Mouse (Mus musculus): Measurements from ENCODE around the gene Cap2. TPM values are rescaled to one million over a fixed set of nuclear protein-coding genes. Genes with fewer than 3 reads are reported as not detected.

Cap2 gene
- polyA plus RNA-seq, 1 experiment from 2014 or later = 15.9 TPM

- no peak overlapping the region for H3K4me2 ChIP-seq (ENCODE audit: low read length)
- no peaks in the 10 kb centered on the region for H3K27me3 ChIP-seq (ENCODE audit: control insufficient read depth, insufficient read depth, low read depth, low read length)
- H3K27ac ChIP-seq (ENCODE audit: low read length) = no peak overlapping the region
- H3K4me1 ChIP-seq (ENCODE audit: control insufficient read depth, insufficient read depth, low read length) = no peaks in the 10 kb centered on the region
- no peak overlapping the region for H3K4me3 ChIP-seq (ENCODE audit: low read depth, low read length)
- H3K9ac ChIP-seq (ENCODE audit: low read depth, low read length) = no peak overlapping the region
- H3K9me3 ChIP-seq (replicated peaks; ENCODE audit: control insufficient read depth, low read length, poor library complexity, severe bottlenecking) = no peaks in the 10 kb centered on the region
- 60% methylated on average over 4 of the region's 4 CpGs for WGBS
- no peak for ATAC-seq
- no peaks in the 10 kb centered on the region for H3K36me3 ChIP-seq (ENCODE audit: control insufficient read depth, insufficient read depth, low read length)
These were observed 15.6 kb downstream of the Cap2 start for GRCm38 (mm10) chr13:46517211-46517685.

GRCm38 (mm10) chr13:46521482-46521881 is 19.8 kb downstream of the Cap2 start:
- H3K4me2 ChIP-seq (ENCODE audit: low read length) = no peak overlapping the region
- H3K9ac ChIP-seq (ENCODE audit: low read depth, low read length) = no peak overlapping the region
- no peaks in the 10 kb centered on the region for H3K36me3 ChIP-seq (ENCODE audit: control insufficient read depth, insufficient read depth, low read length)
- WGBS = 80% methylated on average over 1 of the region's 1 CpGs
- no peaks in the 10 kb centered on the region for H3K27me3 ChIP-seq (ENCODE audit: control insufficient read depth, insufficient read depth, low read depth, low read length)
- peaks cover 7% of the 10 kb centered on the region; the same call in 1 of the 2 replicates for H3K4me1 ChIP-seq (ENCODE audit: control insufficient read depth, insufficient read depth, low read length)
- H3K27ac ChIP-seq (ENCODE audit: low read length) = no peak overlapping the region
- no peak overlapping the region for H3K4me3 ChIP-seq (ENCODE audit: low read depth, low read length)
- H3K9me3 ChIP-seq (replicated peaks; ENCODE audit: control insufficient read depth, low read length, poor library complexity, severe bottlenecking) = no peaks in the 10 kb centered on the region
- ATAC-seq = no peak

- Histone ChIP-seq H3K27me3 (ENCODE audit: control insufficient read depth, insufficient read depth, low read depth, low read length) (no peaks in the 10 kb centered on the region), H3K4me2 (ENCODE audit: low read length) (no peak overlapping the region), H3K9me3 (replicated peaks; ENCODE audit: control insufficient read depth, low read length, poor library complexity, severe bottlenecking) (no peaks in the 10 kb centered on the region), H3K27ac (ENCODE audit: low read length) (no peak overlapping the region), H3K36me3 (ENCODE audit: control insufficient read depth, insufficient read depth, low read length) (no peaks in the 10 kb centered on the region), H3K9ac (ENCODE audit: low read depth, low read length) (no peak overlapping the region), H3K4me3 (ENCODE audit: low read depth, low read length) (no peak overlapping the region), H3K4me1 (ENCODE audit: control insufficient read depth, insufficient read depth, low read length) (peaks cover 7% of the 10 kb centered on the region; the same call in 1 of the 2 replicates)
- ATAC-seq = no peak
- WGBS = 77% methylated on average over 4 of the region's 4 CpGs
These were observed 21.1 kb downstream of the Cap2 start for GRCm38 (mm10) chr13:46522798-46523197.

GRCm38 (mm10) chr13:46523235-46523634 is 21.6 kb downstream of the Cap2 start:
- Histone ChIP-seq H3K36me3 (ENCODE audit: control insufficient read depth, insufficient read depth, low read length) (no peaks in the 10 kb centered on the region), H3K9ac (ENCODE audit: low read depth, low read length) (no peak overlapping the region), H3K27me3 (ENCODE audit: control insufficient read depth, insufficient read depth, low read depth, low read length) (no peaks in the 10 kb centered on the region), H3K4me1 (ENCODE audit: control insufficient read depth, insufficient read depth, low read length) (peaks cover 7% of the 10 kb centered on the region; the same call in 1 of the 2 replicates), H3K27ac (ENCODE audit: low read length) (no peak overlapping the region), H3K4me3 (ENCODE audit: low read depth, low read length) (no peak overlapping the region), H3K4me2 (ENCODE audit: low read length) (no peak overlapping the region), H3K9me3 (replicated peaks; ENCODE audit: control insufficient read depth, low read length, poor library complexity, severe bottlenecking) (no peaks in the 10 kb centered on the region)
- no peak for ATAC-seq
- WGBS = 62% methylated on average over 5 of the region's 5 CpGs

GRCm38 (mm10) chr13:46523712-46524111 is 22.1 kb downstream of the Cap2 start:
- Histone ChIP-seq H3K4me1 (ENCODE audit: control insufficient read depth, insufficient read depth, low read length) (peaks cover 7% of the 10 kb centered on the region; the same call in 1 of the 2 replicates), H3K9ac (ENCODE audit: low read depth, low read length) (no peak overlapping the region)

GRCm38 (mm10) chr13:46525295-46526255 is 23.9 kb downstream of the Cap2 start:
- H3K27me3 ChIP-seq (ENCODE audit: control insufficient read depth, insufficient read depth, low read depth, low read length) = no peaks in the 10 kb centered on the region
- H3K4me2 ChIP-seq (ENCODE audit: low read length) = no peak overlapping the region
- WGBS = 90% methylated on average over 18 of the region's 18 CpGs
- no peak for ATAC-seq
- H3K9ac ChIP-seq (ENCODE audit: low read depth, low read length) = no peak overlapping the region
- H3K36me3 ChIP-seq (ENCODE audit: control insufficient read depth, insufficient read depth, low read length) = no peaks in the 10 kb centered on the region
- H3K9me3 ChIP-seq (replicated peaks; ENCODE audit: control insufficient read depth, low read length, poor library complexity, severe bottlenecking) = no peaks in the 10 kb centered on the region
- no peak overlapping the region for H3K27ac ChIP-seq (ENCODE audit: low read length)
- no peak overlapping the region for H3K4me3 ChIP-seq (ENCODE audit: low read depth, low read length)
- H3K4me1 ChIP-seq (ENCODE audit: control insufficient read depth, insufficient read depth, low read length) = peaks cover 7% of the 10 kb centered on the region; the same call in 1 of the 2 replicates

More at GRCm38 (mm10) chr13:46523712-46524111, 22.1 kb downstream of the Cap2 start:
- H3K4me3 ChIP-seq (ENCODE audit: low read depth, low read length) = no peak overlapping the region
- no peak for ATAC-seq
- peak overlapping the region; percentile 4; the same call in 1 of the 2 replicates for H3K4me2 ChIP-seq (ENCODE audit: low read length)
- no peaks in the 10 kb centered on the region for H3K27me3 ChIP-seq (ENCODE audit: control insufficient read depth, insufficient read depth, low read depth, low read length)
- H3K36me3 ChIP-seq (ENCODE audit: control insufficient read depth, insufficient read depth, low read length) = no peaks in the 10 kb centered on the region
- WGBS = 62% methylated on average over 12 of the region's 12 CpGs
- no peak overlapping the region for H3K27ac ChIP-seq (ENCODE audit: low read length)
- H3K9me3 ChIP-seq (replicated peaks; ENCODE audit: control insufficient read depth, low read length, poor library complexity, severe bottlenecking) = no peaks in the 10 kb centered on the region

GRCm38 (mm10) chr13:46526645-46527044 is 25.0 kb downstream of the Cap2 start:
- WGBS = 89% methylated on average over 3 of the region's 3 CpGs
- H3K9ac ChIP-seq (ENCODE audit: low read depth, low read length) = no peak overlapping the region
- ATAC-seq = no peak

GRCm38 (mm10) chr13:46527340-46527739 is 25.7 kb downstream of the Cap2 start:
- Histone ChIP-seq H3K9me3 (replicated peaks; ENCODE audit: control insufficient read depth, low read length, poor library complexity, severe bottlenecking) (no peaks in the 10 kb centered on the region), H3K9ac (ENCODE audit: low read depth, low read length) (no peak overlapping the region), H3K4me1 (ENCODE audit: control insufficient read depth, insufficient read depth, low read length) (peaks cover 7% of the 10 kb centered on the region; the same call in 1 of the 2 replicates), H3K27ac (ENCODE audit: low read length) (no peak overlapping the region), H3K4me2 (ENCODE audit: low read length) (no peak overlapping the region), H3K4me3 (ENCODE audit: low read depth, low read length) (no peak overlapping the region), H3K27me3 (ENCODE audit: control insufficient read depth, insufficient read depth, low read depth, low read length) (no peaks in the 10 kb centered on the region), H3K36me3 (ENCODE audit: control insufficient read depth, insufficient read depth, low read length) (no peaks in the 10 kb centered on the region)
- ATAC-seq = no peak
- 81% methylated on average over 5 of the region's 5 CpGs for WGBS

More at GRCm38 (mm10) chr13:46526645-46527044, 25.0 kb downstream of the Cap2 start:
- H3K27me3 ChIP-seq (ENCODE audit: control insufficient read depth, insufficient read depth, low read depth, low read length) = no peaks in the 10 kb centered on the region
- peaks cover 7% of the 10 kb centered on the region; the same call in 1 of the 2 replicates for H3K4me1 ChIP-seq (ENCODE audit: control insufficient read depth, insufficient read depth, low read length)
- no peak overlapping the region for H3K4me2 ChIP-seq (ENCODE audit: low read length)
- H3K27ac ChIP-seq (ENCODE audit: low read length) = no peak overlapping the region
- no peaks in the 10 kb centered on the region for H3K9me3 ChIP-seq (replicated peaks; ENCODE audit: control insufficient read depth, low read length, poor library complexity, severe bottlenecking)
- no peaks in the 10 kb centered on the region for H3K36me3 ChIP-seq (ENCODE audit: control insufficient read depth, insufficient read depth, low read length)
- no peak overlapping the region for H3K4me3 ChIP-seq (ENCODE audit: low read depth, low read length)

- H3K9me3 ChIP-seq (replicated peaks; ENCODE audit: control insufficient read depth, low read length, poor library complexity, severe bottlenecking) = no peaks in the 10 kb centered on the region
- no peak overlapping the region for H3K4me2 ChIP-seq (ENCODE audit: low read length)
- H3K27me3 ChIP-seq (ENCODE audit: control insufficient read depth, insufficient read depth, low read depth, low read length) = no peaks in the 10 kb centered on the region
- H3K9ac ChIP-seq (ENCODE audit: low read depth, low read length) = no peak overlapping the region
- peak; percentile 67 for ATAC-seq
- H3K4me1 ChIP-seq (ENCODE audit: control insufficient read depth, insufficient read depth, low read length) = peaks cover 4% of the 10 kb centered on the region; the same call in 1 of the 2 replicates
- no peak overlapping the region for H3K4me3 ChIP-seq (ENCODE audit: low read depth, low read length)
- no peaks in the 10 kb centered on the region for H3K36me3 ChIP-seq (ENCODE audit: control insufficient read depth, insufficient read depth, low read length)
- no peak overlapping the region for H3K27ac ChIP-seq (ENCODE audit: low read length)
- 67% methylated on average over 10 of the region's 10 CpGs for WGBS
These were observed 27.4 kb downstream of the Cap2 start for GRCm38 (mm10) chr13:46529037-46529436.

All from midbrain, embryonic 16.5 days (tissue).